Mouse (Mus musculus) urinary bladder, adult 18-20 months (tissue): ENCODE results near the gene Etv2.

Experiments used
- DNase-seq, 2 experiments: peaks; one replicate each; pipeline ENCODE4 v3.0.0; 2022; ENCODE audit warnings: low spot score in 2 of 2, mixed read lengths in 2 of 2

Etv2 gene

DNA sequence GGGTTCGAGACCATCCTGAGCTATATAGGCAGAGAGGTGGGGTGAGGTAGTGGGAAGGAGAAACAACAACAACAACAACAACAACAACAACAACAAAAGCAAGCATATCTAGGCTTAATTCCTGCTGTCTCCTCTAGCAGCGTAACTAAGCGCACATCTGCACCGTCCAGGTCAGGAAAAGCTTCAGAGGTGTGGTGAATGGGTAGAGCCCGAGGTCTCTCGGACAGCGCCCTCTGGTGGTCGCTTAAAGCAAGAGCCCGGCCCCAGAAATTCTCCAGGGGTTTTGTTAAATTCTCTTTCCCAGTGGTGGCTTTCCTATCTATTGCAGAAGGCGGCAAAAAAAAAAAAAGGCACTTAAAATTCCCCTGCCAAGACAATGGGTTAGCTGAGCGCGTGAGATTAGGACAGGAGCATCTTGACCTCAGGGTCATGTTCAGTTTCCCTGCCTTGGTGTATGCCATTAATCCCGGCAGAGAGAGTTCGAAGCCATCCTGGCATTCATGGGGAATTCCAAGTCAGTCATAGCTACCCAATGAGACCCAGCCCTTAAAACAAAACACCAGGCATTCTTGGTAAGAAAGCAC is 22.0 kb downstream of the Etv2 start:
- peak in 1 of 2 experiments; percentile 53 for DNase-seq

DNA sequence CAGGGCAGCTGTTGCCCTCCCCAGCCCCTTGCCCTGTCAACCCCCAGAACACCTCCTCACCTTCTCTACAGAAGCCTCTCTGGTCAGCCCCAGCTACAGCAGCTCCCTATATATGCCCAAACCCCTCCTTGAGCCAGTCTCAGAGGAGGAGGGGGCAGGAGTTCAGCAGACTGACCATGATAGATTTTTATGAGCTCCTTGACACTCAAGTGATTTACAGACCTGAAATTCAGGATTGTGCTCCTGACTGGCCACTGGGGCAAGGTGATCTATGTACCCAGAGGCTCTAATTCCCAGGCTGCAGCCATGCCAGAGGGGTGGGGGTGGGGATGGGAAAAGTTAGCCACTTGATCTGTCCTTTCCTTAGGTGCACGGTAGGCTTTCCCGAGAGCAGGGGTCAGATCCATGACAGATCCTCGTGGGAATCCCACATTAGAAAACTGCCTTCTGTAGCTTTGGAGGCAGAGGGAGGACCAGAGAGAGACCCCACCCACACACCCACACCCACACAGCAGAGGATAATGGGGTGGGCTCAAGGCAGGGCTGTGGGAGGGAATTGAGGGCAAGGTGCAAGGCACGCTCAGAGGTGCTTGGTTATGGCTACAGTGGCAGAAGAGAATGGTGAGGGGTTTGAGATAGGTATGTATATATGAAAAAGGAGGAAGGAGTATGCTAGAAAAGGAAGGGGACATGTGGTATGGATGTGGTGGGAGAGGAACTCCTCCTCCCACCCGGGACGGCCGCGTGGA is 22.8 kb downstream of the Etv2 start, which contains the start of gene Upk1a:
TSS of gene Upk1a (minus strand) at position 194 of the 749 bp plus-strand sequence.
- DNase-seq = peak in 1 of 2 experiments; percentile 60

DNA sequence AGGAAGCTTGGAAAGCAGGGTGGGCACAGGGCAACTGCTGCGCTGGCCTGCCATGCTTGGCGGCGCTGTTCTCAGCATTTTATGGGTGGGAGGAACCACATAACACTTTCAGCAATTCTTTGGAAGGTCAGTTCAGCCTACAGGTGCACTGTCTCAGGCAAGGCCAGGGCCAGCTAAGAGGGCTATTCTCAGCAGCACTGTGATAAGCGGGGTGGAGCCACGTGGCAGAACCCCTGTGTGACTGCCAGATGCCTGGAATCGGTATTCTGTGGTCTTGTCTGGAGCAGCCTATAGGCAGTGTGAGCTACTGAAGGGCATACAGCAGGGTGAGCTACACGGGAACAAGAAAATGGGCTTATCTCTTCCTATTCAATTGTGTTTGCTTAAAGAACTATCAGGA is 25.6 kb downstream of the Etv2 start:
- DNase-seq = no peak

DNA sequence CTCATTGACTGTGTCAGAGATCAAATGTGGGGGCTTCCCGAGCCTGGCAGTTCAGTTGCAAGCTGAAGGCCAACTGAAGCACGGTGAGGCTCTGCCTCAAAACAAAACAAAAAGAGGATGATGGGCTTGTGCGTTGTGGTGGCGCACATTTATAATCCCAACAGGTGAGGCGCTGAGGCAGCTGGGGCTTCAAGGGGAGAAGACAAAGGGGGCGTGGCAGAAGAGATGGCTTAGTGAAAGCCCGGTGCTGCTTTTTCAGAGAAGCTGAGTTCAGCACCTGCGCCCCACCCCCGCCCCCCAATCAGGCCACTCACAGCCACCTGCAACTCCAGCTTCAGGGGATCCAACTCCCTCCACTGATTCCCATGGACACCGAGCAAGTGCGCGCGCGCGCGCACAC is 27.2 kb downstream of the Etv2 start:
- DNase-seq = no peak

DNA sequence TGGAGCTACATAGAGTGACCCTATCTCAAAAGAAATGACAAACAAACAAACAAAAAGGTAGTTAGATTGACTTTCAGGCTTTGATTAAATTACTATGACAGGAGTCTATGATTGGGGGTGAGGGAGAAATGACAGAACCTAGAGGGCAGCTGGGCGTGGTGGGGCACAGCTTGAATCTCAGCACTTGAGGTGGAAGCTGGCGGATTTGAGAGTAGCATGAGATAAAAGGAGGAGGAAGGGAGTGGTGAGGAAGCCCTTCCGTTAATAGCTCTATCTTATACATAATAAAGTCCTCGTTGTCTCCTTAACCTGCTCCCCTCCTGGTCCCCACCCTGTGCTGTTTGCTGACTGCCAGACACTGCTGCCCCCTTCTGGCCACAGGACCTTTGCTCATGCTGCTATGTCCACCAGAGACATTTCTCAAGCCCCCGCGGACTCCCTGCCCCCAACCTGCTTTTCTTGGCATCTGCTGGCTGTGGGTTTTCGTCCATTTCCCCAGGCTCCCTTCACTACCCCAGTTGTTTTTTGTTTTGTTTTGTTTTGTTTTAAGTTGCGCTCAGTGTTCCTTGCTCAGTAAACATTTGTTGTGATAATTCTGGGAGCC is 27.8 kb downstream of the Etv2 start:
- no peak for DNase-seq

DNA sequence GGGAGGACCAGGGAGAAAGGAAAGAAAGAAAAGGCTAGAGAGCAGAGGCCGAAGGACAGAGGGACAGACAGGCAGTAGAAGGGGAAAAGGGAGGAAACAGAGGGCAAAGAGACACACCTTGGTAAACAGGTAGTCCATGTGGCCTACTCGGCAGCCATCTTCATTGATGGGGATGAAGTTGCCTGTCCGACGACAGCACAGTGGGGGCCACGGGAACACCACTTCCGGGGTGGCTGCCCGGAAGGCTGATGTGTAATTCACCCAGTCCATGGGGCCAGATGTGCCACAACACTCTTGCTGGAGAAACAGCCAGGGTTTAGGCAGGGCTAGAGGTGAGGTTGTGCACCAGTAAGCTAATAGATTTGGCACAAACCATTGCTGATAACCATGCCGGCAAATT is 30.7 kb downstream of the Etv2 start:
- no peak for DNase-seq

DNA sequence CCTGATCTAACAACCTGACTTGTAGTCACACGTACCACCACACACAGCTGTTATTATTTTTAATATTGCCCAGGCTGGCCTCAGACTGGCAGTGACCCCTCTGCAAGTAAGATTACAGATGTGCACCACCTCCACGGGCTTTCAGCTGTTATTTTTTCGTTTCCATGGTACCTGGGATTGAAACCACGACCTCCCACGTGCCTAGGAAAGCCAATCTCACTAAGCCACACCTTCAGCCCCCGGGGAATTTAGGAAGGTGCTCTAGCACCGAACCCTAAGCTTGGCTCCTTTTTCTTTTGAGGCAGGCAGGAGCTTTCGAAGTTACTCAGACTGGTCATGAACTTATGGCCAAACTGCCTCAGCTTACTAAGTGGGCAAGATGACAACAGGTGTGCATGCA is 31.2 kb downstream of the Etv2 start:
- DNase-seq = no peak

DNA sequence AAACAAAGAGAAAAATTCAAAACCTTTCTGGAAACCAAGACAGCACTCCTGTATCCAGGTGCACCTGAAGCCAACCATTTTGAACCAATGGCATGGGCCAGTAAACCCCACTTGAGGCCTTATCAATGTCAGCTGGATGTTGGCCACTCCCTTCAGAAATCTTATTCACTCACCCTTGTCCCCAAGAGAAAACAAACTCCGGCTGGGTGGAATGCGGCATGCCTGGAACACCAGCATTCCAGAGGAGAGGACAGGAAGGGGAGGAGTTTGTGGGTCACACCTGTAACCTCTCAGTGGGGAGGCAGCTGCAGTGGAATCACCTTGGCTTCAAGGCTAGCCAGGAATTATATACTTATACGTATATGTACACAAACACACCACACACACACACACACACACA is 33.1 kb downstream of the Etv2 start:
- DNase-seq = peak in 1 of 2 experiments; percentile 78

DNA sequence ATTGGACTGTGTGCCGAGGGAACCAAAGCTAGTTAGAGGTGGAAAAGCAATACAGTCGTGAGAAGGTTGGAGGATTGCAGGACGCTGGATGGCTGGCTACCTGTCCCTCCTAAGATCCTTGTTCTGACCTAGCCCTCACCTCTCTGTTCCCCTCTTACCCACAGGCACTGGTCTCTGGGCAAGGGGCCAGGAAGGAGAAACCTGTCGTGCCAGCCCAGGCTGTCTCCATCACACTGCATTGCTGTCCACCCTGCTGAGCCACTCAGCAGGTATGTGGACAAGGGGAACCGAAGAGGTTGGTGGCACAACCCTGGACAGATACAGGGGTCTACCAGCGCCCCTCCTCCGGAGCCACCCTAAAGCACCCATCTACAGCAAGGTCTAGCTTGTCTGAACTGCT is 35.0 kb downstream of the Etv2 start:
- peak; percentile 61 to 86 for DNase-seq

DNA sequence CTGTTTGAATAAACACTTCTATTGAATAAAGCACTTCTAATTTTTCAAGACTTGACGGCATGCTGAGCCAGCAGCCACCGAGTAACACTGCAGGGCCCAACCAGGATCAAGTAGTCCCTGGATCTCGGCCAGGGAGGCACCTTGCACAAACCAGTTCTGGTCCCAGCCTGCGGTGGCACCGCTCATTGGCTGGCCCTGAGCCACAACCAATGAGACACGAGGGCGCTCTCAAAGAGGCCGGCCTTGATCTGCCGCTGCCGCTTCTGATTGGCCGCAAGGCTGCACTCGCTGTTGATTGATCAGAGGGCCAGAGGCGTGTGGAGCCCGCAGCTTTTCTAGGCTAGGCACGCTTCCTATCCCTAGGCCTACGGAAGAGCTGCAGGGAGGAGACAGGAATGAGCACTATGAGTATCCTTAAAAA is 35.7 kb downstream of the Etv2 start:
- peak; percentile 75 to 85 for DNase-seq

DNA sequence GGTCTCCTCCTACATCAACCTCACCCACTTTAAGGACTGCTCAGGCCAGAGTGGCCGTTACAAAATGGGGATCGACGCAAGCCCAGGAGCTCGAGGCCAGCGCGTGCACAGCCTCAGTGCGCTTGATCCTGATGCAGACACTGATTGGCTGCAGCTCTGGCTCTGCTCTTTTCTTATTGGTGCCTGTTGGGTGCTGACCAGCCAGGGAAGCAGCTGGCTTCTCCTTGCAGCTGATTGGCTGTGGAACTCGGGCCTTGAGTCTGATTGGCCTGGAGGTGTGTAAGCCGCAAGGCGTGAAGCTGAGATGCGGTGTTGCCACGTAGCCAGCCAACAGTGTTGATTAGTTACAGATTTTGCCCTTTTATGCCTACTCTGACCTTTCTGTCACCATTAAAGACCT is 36.9 kb downstream of the Etv2 start, which contains the start of gene Zbtb32:
TSS of gene Zbtb32 (minus strand) at position 124 of the 400 bp plus-strand sequence.
- no peak for DNase-seq

DNA sequence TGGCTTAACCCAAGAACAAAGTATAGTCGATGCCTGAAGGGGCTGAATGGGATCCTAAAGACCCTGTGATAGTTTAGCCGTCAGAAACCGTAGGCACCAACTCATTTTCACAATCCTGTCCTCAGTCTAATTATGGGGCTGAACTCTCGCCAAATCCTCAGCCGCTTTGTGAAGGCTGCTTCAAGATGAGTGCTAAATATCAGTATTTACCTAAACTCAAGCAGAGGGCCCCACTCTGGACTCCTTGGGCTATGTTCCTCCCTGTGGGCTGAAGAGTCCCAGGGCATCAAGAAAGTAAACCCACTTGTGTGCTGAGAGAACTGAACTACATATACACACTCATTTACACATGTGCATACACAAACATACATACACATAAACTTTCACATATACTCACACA is 38.8 kb downstream of the Etv2 start:
- no peak for DNase-seq

DNA sequence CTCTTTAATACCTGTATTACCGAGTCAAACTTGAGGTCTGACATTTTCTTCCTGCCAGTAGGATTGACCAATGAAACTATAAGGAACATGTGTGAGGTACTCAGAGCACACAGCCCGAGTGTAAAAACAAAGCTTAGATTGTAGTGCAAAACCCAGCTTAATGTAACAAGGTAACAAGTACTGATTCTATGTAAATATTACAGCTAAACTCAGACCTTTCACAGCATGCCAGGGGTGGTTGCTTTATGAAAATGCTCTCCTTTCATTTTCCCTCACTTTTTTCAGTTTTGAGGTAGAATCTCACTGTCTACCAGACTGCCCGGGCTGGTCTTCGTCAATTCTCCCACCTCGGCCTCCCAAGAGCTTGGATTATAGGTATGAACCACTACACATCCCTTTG is 39.6 kb downstream of the Etv2 start:
- no peak for DNase-seq

DNA sequence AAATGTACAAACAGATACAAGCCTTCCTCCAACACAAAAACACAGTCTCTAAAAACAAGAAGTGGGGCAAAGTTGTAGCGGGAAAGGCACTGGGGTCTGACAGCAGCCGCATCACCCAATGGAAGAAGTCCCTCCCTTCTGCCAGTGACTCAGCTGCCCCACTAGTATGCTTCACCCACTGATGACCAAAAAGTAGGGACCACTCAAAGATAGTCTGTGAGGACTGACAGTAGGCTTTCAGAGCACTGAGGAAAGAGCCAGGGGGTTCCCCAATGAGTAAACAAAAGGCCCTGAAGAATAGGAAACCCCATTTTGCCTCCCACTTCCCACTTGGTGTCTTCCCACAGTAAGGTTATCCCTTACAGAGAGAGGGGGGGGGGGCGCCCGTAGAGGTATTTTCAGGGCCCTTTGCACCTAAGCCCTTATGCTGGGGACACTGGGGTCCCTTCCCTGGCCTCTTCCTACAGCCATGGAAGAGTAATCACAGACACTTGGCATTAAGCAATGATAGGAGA is 41.1 kb downstream of the Etv2 start:
- DNase-seq = no peak

DNA sequence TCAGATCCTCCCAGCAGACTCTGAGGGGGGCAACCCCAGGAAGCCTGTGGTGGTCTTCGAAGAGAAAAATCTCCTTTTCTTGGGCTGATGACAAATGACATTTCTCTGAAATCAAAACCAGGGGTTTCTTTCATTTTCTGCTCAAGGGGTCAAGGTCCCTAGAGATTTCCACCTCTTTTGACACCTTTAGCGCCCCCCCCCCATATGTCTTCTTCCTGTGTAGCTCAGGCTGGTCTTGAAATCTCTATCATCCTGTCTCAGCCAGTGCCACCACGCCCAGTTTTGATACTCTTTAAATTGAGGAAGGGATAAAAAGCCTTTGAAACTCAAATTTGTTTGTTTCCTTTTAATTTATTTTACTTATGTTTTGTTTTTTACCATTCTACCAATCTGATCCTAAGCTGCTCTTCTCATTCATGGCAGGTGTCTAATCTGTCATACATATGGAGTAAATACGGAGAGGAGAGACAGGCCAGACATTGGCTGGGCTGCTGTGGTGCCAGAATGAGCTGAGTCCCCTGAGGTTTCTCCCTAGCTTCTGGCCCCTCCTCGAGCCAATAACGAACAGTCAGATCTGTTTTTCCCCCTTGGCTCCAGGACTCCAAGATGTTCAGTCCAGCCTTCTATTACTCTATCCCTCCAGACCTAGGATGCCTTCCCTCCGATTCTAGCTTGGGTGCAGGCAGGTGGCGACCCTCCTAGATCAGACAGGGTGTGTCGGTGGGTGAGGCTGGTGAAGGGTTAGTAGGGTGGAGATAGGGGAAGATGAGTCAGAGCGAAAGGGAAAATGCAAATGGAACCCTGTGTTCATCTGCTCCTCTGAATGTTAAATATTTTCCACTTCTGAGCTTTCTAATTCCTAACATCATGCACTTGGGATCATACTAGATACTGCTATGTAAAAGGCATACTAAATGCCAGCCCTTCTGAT is 41.8 kb downstream of the Etv2 start:
- DNase-seq = no peak

DNA sequence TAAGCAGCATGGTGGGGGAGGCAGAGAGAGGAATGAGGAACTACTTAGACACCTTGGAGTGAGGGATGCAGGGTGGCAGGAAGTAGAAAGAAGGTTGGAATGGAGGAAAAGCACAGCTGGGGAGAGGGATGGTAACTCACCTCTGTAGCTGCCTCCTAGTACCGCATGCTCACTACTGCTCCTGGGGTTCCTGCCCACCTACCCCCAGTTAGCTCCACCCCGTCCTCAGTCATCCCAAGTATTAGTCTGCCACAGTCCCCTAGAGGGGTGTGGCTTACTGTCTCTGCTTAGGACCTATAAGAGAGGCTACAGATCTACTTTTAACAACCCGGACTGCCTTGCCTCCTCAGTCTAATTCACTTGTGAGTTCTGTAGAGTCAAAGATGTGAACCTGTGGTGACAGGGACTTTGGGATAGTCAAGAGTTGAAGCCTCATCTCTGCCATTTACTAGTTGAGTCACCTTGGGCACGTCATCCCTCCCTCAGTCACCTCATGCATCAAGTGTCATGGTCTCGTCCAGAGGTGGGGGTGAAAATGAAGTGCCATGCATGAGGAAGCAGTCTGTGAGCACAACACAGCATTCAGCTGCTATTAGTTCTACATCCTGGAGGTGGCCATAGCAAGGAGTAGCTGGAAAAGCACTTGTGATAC is 42.8 kb downstream of the Etv2 start:
- DNase-seq = no peak

DNA sequence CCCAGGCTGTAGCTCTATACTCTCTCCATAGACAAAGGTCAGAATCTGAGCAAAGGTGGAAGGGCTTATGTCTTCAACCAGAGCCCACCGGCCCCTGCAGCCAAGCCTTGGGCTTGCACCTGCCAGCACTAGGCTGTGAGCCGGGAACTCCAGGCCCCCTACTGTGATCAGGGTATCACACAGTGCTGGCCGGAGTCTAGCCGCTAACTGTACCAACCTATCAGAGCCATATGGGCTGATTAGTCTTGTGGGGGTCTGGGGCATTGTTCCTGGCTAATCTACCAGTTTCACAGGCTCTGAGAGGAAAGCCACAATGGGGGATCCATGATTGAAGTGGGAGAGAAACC is 44.1 kb downstream of the Etv2 start:
- DNase-seq = no peak

DNA sequence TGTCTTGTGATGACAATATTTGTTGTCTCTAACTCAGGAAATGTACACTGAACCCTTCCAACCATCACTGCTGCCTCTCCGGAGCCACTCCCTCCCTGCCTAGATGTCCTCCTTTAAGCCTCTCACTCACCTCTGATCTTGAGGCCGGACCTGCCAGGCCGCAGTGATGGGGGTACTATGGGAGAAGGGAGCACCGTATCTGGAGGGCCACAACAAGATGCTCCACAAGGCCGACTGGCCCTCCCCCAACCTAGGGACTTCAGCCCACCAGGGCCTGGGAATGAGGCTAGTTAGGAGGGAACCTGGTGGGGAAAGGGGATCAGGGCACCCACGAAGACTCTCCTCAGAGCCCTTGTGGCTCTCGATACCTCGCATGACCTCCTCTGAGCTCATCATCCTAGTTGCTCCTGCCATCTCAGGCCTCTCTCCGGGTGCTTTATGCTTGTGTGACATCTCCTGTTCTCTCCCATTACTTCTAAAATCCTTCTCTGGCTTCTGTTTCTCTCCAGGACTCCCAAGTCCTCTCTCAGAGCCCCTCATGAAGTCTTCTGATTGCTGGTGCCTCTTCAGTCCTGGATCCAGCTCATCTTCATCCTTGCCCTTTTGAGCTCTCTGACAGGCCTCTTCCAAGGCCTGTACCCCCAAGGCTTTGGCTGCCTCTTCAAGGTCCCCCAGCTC is 44.6 kb downstream of the Etv2 start:
- DNase-seq = no peak

DNA sequence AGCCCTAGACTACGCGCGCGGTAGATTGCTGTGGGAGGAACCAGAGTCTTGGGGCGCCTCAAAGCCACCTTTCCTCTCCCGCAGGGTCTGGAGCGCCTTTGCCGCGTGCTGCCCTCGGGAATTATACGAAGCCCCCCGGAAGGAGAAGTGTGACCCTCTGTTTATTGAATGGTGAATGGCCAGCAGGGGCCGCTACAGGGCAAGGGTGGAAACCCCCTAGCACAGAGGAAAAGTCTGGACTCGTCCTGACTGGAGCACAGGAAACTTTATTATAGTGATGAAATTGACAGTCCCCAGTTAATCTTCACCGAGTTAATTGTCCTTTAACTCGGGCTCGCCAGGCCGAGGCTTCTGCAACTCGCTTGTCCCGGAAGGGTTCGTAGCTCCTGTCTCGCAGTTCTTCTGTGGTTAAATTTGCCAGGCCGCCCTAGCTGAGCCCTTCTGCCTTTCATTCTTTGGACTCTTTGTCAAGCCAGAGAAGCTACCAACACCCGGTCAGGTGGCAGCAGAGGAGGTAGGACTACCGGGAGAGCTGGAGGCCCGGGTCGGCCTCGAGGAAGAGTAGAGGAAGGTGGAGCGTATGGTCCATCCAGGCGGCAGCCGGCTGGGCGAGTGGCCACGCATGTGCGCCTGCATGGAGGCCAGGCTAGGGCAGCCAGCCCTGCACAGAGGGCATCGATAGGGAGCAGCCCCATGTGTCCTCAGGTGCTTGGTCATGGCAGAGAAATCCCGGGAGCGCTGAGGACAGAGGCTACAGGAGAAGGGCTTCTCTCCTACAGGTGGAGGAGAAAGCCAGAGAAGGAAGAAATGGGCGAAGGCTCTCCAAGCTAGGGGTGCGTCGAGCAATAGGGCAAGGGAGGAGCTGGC is 46.0 kb downstream of the Etv2 start:
- peak; percentile 73 to 85 for DNase-seq
